Mouse (Mus musculus): ENCODE results near the gene Gm28230.

Gene Gm28230

DNA sequence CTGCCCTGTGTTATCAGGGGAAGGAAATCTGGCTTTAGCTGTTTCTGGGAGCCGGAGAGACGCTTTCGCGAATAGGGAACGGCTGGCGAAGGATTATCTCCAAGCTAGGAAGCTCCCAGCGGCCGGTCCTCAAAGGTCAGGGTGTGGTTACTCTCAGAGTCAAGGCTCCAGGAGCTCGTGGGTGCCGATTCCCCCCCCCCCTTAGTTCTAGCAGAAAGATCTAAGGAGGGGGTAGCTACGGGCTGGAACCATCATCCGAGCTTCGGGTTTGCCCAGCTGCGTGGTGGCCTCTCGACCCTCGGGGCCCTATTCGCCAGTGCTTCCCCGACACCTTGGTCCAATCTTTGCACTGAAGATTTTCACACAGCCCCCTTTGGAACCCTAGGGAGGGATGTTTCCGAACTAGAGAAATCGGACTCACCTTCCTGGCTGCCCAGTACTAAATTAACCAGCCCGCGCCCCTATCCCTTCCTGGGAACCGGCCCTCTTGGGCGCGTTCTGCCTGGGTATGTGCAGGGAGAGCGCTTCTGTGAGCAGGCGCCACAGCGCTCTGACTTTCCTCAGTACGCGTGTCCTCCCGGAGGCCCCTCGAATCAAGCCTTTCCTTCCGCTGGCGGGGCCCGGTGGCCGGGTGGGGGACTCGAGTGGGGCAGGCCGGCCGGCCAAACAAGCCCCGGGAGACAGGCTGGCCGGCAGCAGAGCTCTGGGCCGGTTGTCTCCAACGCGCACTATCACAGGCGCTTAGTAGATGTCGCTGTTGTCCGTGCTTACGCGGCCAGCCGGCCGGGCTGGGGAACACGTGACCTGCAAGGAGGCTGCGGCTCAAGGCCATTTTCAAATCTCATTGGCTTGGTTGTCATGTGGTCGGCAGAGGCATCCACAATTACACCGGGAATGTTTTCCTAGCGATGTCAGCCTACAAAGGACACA lies 35.2 kb upstream of the Gm28230 start, which contains the start of gene Hoxd10:
TSS of gene Hoxd10 (plus strand) at position 903 of the 930 bp plus-strand sequence.
- DNase-seq: peak; percentile 96

DNA sequence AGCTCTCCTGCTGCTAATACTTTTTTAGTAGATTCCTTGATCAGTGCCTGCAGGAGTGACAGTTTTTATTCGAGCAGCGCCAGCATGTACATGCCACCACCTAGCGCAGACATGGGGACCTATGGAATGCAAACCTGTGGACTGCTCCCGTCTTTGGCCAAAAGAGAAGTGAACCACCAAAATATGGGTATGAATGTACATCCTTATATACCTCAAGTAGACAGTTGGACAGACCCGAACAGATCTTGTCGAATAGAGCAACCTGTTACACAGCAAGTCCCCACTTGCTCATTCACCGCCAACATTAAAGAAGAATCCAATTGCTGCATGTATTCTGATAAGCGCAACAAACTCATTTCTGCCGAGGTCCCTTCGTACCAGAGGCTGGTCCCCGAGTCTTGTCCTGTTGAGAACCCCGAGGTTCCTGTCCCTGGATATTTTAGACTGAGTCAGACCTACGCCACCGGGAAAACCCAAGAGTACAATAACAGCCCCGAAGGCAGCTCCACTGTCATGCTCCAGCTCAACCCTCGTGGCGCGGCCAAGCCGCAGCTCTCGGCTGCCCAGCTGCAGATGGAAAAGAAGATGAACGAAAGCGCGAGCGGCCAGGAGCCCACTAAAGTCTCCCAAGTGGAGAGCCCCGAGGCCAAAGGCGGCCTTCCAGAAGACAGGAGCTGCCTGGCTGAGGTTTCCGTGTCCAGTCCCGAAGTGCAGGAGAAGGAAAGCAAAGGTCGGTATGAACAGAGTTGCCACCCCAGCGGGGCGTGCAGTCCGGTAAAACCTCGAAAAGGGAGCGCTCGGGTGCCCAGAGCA lies 34.3 kb upstream of the Gm28230 start:
- DNase-seq: no peak

DNA sequence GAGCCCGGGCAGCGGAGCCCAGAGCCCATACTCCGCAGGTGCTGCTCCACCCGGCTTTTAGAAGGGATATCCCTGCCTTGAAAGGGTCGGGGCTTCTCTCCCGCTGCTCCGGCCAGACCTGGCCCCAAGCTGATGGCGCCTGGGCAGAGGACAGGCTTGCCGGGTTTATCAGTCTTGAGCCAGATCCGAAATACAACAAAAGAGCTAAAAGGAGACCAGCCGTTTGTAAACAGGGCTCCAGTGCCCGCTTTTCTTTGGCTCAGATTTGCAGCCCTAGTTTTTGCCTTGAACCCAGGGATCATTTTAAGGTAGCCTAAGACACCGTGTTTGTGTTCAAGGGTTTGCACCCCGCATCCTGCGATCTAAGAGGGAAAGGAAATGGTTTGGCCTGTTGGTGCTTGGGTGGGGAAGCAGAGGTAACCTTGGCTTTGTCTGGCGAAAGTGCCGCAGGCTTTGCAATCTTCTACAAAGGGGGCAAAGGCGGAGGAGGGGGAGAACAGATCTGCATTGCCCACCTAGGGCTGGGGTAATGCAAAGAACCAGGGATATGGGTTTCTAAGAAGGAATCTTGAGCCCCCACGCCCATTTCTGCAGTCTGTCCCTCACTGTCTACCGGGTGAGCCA lies 33.6 kb upstream of the Gm28230 start:
- peak; percentile 72 for DNase-seq

DNA sequence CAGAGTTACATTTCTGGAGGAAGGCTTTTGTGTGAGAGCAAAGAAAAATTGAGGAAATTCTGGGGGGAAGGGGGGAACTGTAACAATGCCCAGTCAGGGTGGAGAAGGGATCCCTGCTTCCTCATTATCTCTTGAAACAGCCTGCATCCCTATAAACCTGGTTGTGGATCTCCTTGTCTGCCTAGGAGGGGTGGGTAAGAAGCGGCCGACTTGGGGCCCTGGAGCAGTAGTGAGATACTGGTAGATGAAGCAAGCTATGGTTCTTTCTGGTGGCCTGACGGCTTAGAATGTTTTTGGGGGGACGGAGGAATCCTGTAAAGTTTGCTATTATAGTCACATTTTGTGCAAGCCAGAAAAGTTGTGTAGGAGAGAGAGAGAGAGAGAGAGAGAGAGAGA lies 33.1 kb upstream of the Gm28230 start:
- no peak for DNase-seq

DNA sequence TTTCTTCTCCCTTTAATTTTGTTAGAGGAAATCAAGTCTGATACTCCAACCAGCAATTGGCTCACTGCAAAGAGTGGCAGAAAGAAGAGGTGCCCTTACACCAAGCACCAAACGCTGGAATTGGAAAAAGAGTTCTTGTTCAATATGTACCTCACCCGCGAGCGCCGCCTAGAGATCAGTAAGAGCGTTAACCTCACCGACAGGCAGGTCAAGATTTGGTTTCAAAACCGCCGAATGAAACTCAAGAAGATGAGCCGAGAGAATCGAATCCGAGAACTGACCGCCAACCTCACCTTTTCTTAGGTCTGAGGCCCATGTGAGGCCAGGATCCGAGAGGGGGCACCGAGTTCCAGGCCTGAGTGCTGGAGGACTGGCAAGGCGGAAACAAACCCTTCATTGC lies 32.5 kb upstream of the Gm28230 start:
- DNase-seq: peak; percentile 70

DNA sequence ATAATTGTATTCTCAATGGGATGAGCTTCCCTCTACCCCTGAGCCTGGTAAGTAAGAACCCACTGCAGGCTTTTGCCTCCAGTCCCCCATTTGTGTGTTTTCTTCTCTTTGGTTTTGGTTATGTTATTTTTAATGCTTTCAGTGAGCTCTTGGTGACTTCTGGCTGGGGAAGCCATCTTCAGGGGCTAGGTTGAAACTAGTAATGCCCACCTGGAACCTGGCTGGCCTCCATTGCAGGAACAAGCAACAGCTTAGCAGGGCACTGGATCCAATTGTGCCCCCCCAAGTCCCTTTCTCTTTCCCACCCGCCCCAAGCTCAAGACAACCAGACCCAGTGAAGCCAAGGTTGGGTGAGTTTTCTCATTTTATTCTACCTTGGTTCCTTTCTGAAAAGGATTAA lies 31.1 kb upstream of the Gm28230 start:
- peak; percentile 62 for DNase-seq

DNA sequence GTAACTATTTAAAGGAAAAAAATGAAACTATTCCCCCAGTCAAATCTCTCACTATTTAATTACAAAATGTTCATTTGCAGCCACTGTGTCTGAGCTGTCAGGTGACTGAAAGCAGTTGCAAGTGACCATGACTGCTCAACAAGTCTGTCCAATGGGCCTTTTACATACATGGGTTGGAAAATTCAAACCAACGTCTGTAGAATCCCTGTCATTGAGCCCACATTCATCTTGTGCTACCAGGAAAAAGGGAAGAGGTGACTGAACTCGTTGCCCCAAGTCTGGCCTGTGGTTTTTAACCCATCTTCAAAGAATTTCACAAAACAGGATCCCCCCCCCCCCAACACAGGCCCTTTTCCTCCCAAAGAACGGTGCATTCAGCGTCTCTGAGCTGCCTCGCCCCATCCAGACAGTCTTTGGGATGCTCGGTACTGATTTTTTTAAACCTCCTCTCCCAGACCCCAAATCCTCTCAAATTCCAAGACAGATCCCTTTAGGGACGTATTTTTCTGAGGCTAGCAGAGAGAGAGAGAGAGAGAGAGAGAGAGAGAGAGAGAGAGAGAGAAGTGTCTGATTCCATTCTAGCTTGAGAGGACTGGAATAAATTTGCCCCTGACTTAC lies 30.6 kb upstream of the Gm28230 start:
- DNase-seq: peak; percentile 62

DNA sequence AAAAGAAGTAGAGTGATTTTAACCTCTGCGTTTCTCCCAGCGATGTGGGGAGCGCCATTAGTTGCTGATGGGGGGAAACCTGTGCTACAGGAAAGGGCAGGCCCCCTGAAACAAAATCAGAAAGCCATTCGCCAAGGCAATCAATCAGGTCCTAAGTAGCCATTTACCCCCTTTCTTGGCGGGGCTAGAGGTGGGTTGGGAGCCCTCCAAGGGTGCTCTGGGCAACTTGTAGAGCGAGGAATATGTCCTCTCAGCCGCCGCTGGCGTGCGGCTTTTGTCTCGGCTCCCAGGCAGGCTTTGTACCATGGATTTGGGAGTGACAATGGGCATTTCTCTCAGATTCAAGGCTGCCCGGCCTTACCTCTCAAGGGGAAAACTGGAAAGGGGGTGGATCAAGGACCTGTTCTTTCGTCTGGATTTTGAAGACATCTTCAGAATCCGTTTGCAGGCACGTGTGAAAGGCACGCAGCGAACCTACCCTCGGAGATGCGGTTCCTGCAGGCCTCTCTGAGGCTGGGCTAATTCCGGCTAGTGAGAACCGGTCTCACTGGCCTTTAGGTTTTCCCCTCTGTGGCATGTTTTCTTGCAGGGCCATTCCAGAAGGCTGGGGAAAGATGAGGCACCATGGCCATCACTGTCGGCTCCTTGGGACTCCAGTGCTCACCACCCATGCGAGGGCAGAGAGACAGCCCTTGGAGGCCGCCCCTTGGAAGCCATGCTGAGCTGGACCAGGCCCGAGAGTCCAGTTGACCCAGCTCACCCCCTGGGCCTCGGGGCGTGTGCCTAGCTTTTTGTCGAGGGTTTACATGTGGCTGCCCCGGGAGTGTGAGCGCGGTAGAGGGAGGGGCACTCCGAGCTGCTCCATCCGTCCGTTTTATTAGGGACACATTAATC lies 29.8 kb upstream of the Gm28230 start:
- DNase-seq: peak; percentile 89

DNA sequence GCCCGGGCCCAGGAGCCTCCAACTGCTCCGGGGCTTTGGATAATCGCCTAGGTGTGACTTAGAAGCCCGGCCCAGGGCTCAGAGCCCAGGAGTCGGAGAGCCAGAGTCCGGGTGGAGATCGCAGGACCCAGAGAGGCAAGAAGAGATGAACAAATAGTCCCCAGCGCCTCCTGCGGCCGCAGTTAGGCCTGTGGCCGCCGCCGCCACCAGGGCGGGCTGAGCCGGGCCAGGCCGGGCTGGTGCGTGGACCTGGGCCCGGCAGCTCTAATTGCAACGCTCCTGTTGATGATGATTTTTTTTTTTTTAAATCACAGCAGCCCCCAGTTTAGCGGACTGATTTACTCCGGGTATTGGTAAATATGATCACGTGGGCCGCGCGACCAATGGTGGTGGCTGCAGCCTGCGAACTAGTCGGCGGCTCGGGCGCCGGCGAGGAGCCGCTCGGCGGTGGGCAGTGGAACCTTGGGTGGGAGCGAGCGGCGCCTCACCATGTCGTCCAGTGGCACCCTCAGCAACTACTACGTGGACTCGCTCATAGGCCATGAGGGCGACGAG lies 28.9 kb upstream of the Gm28230 start, which contains the start of gene Hoxd9:
TSS of gene Hoxd9 (plus strand) at position 161 of the 555 bp plus-strand sequence.
- DNase-seq: peak; percentile 98

DNA sequence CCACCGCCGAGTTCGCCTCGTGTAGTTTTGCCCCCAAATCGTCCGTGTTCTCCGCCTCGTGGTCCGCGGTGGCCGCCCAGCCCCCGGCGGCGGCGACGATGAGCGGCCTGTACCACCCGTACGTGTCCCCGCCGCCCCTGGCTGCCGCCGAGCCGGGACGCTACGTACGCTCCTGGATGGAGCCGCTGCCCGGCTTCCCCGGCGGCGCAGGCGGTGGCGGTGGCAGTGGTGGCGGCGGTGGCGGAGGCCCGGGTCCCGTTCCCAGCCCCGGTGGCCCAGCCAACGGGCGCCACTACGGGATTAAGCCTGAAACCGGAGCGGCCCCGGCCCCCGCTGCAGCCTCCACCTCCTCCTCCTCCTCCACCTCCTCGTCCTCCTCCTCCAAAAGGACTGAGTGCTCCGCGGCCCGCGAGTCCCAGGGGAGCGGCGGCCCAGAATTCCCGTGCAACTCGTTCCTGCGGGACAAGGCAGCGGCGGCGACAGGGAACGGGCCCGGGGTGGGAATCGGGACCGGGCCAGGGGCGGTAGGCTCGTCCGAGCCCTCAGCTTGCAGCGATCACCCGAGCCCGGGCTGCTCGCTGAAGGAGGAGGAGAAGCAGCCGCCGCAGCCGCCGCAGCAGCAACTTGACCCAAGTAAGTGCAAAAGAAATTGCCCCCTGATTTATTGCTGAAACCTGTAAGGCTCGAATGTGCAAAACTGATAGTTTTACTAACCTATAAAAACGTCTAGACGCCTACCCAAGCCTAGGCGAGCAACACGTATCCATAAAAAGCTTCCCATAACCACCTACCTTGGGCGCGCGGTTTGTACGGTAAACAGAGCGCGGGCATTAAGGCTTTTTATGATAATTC lies 28.1 kb upstream of the Gm28230 start:
- peak; percentile 86 for DNase-seq

DNA sequence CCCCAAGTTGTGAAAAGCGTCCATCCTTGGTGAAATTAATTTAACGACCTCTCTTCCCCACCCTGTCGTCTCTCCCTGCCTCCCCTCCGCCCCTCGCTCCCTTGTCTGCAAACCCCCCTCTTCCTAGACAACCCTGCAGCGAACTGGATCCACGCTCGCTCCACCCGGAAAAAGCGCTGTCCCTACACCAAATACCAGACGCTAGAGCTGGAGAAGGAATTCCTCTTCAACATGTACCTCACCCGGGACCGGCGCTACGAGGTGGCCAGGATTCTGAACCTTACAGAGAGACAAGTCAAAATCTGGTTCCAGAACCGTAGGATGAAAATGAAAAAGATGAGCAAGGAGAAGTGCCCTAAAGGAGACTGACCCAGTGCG lies 27.5 kb upstream of the Gm28230 start:
- DNase-seq: peak; percentile 79

DNA sequence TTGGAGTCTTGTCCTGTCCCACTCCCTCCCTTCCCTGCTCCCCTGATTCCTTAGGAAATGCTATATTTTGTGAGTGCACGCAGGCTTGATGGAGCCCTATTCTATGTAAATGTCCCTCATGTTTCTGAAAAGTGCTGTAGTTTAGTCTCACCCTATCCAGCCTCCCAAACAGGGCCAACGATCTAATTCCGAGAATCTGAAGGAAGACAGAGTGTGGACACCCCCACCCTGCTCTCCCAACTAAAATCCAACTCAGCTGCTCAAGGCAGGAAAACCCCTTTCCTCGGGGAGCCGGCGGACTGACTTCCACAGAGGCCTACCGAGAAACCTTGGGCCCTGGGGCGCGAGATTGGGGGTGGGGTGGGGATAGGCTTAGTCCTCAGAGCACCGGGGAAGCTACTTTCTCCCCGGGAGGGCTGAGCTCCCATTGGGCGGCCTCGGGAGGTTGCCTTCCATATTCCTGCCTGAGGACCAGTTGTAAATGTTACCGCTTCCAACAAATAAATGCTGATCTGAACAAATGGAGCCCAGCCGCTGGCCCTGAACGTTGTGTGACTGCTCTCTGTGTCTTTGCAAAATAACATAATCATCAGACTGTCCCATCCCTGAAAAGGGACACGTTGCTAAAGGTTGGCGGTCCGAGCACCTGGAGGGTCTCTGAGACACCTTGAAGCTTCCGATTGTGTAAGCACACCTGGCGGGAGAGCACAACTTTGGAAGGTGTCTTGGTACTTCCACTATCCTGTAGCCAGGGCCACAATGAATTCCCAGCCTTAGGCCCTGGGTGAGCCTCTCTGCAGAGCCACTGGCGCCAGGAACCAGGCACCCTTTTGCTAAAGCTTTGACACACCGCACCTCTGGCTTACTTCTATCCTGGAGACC lies 26.6 kb upstream of the Gm28230 start:
- DNase-seq: peak; percentile 76

DNA sequence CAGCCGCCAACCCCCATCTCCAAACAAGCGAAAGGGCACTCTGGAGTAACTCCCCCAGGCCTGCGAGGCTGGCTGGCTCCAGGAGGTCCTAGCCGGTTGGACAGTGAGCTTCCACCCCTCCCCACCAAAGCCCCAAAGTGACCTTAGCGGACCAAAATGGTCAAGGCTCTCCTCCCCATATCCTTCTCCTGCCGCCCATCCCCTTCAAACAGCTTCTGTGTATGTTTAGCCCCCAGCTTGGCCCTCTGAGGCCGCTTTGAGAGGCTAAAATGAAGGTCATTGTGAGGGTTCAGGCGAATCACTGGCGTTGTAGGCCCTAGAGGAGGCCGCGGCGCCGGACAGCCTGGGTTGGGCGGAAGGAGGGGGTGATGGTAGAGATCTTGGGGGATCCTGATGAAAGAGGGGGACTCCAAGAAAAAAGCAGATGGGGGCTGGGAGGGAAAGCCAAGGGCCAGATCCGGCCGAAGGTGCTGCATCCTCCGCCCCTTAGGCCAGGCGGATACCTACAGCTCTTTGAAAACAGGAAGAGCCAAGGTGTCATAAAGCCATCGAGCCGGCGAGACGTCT lies 25.9 kb upstream of the Gm28230 start:
- DNase-seq: peak; percentile 89

DNA sequence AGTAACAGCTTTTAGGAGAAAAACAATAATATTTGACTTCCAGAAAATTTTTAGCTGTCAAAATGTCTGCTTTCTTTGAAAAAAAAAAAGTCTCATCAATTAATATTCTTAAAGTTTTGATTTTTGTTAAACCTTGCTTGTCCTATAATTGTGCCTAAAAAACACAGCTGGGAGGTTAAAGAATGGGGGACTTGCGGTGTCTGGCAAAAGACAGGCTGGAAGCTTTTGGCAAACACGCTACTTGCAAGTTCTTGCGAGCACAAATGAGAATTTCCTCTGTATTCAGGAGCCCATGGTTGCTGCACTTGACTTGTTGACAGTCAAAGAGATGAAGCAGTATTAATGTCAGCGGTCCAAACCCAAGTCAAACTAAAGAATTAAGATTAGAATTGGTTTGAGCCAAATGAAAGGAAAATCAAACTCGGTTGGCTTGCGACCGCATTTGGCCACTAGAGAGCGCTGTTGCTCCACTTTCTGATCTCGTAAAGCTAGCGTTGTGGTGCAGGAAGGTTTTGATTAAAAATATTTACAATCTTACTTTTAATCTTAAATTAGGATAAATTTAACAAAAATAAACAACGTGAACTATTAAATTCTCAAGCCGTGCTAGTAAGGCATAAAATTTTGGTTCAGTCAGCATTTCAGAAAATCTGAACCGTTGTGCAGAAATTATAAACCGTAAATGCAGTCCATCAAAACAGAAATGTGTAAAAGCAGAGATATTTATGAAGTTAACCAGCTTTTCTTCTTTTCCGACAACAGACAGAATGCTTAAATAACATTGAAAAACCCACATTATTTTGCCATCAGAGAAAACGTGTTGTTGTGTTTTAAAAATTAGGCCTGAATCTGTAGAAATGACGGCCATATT lies 24.3 kb upstream of the Gm28230 start:
- peak; percentile 84 for DNase-seq

DNA sequence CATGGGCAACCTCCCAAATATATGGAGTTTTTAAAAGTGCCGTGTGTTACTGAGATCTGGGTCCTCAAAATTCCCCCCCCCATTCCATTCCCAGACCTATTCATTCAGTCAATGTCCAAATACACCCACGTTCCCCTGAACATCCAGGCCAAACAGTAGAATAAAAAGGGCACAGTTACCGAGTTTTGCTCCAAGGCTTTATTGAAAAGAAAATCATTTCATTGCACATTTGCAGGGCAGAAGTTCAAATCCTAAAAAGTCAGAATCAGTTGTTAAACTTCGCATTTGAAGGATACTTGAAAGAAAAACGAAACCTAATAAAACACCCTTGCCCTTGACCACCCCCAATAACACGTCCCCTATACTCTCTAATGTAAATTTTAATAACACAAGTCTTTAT lies 23.7 kb upstream of the Gm28230 start:
- no peak for DNase-seq

DNA sequence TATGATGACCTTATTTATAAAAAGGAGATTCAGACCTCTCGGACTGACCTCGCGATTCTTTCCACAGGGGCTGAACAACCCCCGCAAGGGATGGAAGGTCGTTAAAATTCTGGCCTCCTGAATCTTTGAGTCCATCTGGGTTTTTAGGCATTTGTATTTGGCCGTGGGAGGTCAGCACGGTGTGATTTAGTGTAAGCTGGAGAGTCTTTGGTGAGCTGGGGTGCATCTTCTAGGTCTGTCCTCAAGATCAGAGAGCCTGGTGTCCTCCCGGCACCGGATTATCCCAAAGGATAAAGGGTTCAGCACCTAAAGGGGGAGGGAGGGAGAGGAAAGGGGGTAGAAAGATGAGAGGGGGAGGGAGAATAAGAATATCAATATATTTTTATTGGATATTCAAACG lies 23.2 kb upstream of the Gm28230 start:
- DNase-seq: no peak

DNA sequence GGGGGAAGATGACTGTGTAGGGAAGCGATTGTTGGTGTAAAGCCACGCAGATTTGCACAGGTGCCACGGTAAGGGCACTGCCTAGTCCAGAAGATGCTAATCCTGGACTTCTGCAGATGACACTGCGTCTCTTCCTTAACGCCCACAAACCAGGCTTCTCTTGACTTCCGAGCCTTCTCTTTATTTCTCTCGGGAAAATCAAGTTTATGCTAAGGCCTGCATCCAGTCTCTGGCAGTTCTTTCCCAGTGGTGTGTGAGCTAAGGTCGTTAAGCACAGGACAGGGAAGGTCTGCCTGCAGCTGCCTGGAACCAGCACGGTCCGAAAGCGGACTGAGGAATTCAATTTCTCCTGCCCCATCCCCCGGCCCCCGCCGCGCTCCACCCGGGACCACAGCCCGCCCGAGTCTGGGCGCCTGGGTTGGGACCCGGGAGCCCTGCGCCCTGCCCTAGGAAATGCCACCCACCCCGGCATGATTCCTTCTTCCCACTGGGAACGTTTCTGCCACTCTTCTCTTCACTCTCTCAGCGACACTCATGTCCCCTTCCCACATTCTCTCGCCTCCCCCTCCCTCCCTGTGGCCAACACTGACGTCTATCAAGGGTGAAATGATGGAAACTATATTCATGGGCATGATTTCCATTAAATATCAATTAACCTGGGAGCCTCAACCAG lies 22.7 kb upstream of the Gm28230 start:
- peak; percentile 82 for DNase-seq
